In the genomic region with DNA sequence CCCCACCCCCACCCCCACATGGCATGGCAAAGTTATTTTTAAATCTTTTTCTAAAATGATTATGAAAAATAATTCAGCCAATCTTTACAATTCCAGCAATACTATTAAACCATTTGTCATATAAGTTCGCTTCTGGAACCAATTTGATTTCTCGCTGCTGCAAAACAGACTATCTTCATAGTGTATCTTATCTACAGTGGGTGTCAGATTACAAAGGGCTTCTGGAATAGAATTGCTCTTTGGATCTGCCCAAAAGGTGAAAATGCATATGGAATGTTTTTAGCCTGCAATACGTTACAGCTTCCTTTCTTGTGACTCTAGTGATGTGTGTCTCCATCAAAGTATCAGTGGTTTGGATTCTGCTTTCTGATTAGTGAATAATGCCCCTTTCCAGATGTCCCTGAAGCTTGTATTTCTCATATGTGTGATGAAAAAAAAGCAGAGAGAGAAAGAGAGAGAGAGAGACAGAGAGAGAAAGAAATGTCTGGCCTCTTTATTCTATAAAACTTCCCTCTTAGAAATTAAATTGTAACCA, we compare ENCODE assay signal across 12 mouse cellular contexts. TPM values are rescaled to one million over a fixed set of nuclear protein-coding genes. Genes with fewer than 3 reads are reported as not detected.
A peak's percentile ranks its signal among the peaks of the same experiment; 100 is the strongest.
DNase-seq lines count a peak whose midpoint lies in the region; ATAC-seq and TF ChIP-seq lines count a peak whose summit lies in the region.
"Had no signal": no experiment of that assay in that cellular context is flagged by ENCODE, and none has a peak within 500 bp of the region (broad histone marks: within the 10 kb centered on the region; RNA-seq: fewer than 3 reads in every experiment).

No protein-coding gene starts in this region.

- H3K27ac ChIP-seq in left cerebral cortex, adult 2 months, result peak overlapping the region; percentile 6; the same call in 1 of the 2 replicates
- peak overlapping the region; percentile 68 for H3K27ac ChIP-seq in forebrain, embryonic 15.5 days (replicated peaks)
- H3K27ac ChIP-seq in limb, embryonic 13.5 days, result no peak overlapping the region
- no peak overlapping the region for H3K27ac ChIP-seq in neural tube, embryonic 15.5 days (replicated peaks)
- H3K27ac ChIP-seq: lung, embryonic 15.5 days had no signal

- intact Hi-C loops in left cerebral cortex, adult 2 months (cut with DNase I), result loop anchor here (2.0 to 5.0 kb wide), 2 partner anchors 19 to 94 kb away; no protein-coding TSS in a partner anchor
- intact Hi-C loops in left cerebral cortex, postnatal 10 days (cut with DNase I), result loop anchor here (5.0 kb wide), 1 partner anchor 44 kb away; no protein-coding TSS in a partner anchor

- H3K36me3 ChIP-seq in forebrain, embryonic 15.5 days, result no peaks in the 10 kb centered on the region
- H3K36me3 ChIP-seq in limb, embryonic 13.5 days, result no peaks in the 10 kb centered on the region
- no peaks in the 10 kb centered on the region for H3K36me3 ChIP-seq in neural tube, embryonic 15.5 days
- H3K36me3 ChIP-seq: lung, embryonic 15.5 days had no signal

- H3K4me2 ChIP-seq in forebrain, embryonic 15.5 days (replicated peaks), result peak overlapping the region; percentile 47
- H3K4me2 ChIP-seq in limb, embryonic 13.5 days (replicated peaks), result peak overlapping the region; percentile 39
- peak overlapping the region; percentile 43; the same call in 1 of the 2 replicates for H3K4me2 ChIP-seq in neural tube, embryonic 15.5 days

- H3K27me3 ChIP-seq in forebrain, embryonic 15.5 days, result no peaks in the 10 kb centered on the region
- no peaks in the 10 kb centered on the region for H3K27me3 ChIP-seq in limb, embryonic 13.5 days
- no peaks in the 10 kb centered on the region for H3K27me3 ChIP-seq in neural tube, embryonic 15.5 days (replicated peaks)
- H3K27me3 ChIP-seq: lung, embryonic 15.5 days had no signal

- H3K4me3 ChIP-seq in left cerebral cortex, adult 2 months, result peak overlapping the region; percentile 40
- H3K4me3 ChIP-seq in forebrain, embryonic 15.5 days, result peak overlapping the region; percentile 43
- peak overlapping the region; percentile 17; the same call in 1 of the 2 replicates for H3K4me3 ChIP-seq in limb, embryonic 13.5 days
- 0 out of 2 replicates have a peak overlapping the region, but pooled peaks have one; percentile 3 for H3K4me3 ChIP-seq in neural tube, embryonic 15.5 days (replicated peaks)
- H3K4me3 ChIP-seq: lung, embryonic 15.5 days had no signal

- peaks cover 41% of the 10 kb centered on the region for H3K4me1 ChIP-seq in forebrain, embryonic 15.5 days
- peaks cover 42% of the 10 kb centered on the region for H3K4me1 ChIP-seq in limb, embryonic 13.5 days
- peaks cover 12% of the 10 kb centered on the region for H3K4me1 ChIP-seq in neural tube, embryonic 15.5 days

- no peak for TF ChIP-seq CTCF in left cerebral cortex, adult 2 months (IDR thresholded peaks at IDR 0.05)

- no peak for ATAC-seq in forebrain, embryonic 15.5 days (replicated peaks)
- no peak for ATAC-seq in limb, embryonic 13.5 days (ENCODE audit: low FRiP score, low read depth)
- ATAC-seq in neural tube, embryonic 15.5 days (ENCODE audit: low FRiP score), result no peak
- ATAC-seq: intestine, embryonic 16.5 days had no signal

- H3K9ac ChIP-seq in forebrain, embryonic 15.5 days (replicated peaks), result peak overlapping the region; percentile 43
- H3K9ac ChIP-seq in limb, embryonic 13.5 days, result no peak overlapping the region
- H3K9ac ChIP-seq in neural tube, embryonic 15.5 days (replicated peaks), result no peak overlapping the region
- H3K9ac ChIP-seq: lung, embryonic 15.5 days had no signal

- no peak for DNase-seq in left cerebral cortex, adult 2 months (ENCODE audit: extremely low spot score in 1 of 2, low spot score in 2 of 2)
- DNase-seq in left cerebral cortex, postnatal 10 days (ENCODE audit: extremely low spot score in 1 of 2, low spot score in 2 of 2), result no peak
- no peak for DNase-seq in frontal cortex, adult 2 months (ENCODE audit: extremely low spot score in 1 of 2, low spot score in 1 of 2)
- no peak for DNase-seq in layer of hippocampus, postnatal 25 days (ENCODE audit: extremely low spot score in 1 of 2, low spot score in 1 of 2)
- DNase-seq in gastrocnemius, postnatal 10 days, result no peak
- DNase-seq: adrenal gland, postnatal 10 days; left cerebral cortex, postnatal 4 days had no signal

- H3K9me3 ChIP-seq in forebrain, embryonic 15.5 days, result no peaks in the 10 kb centered on the region
- no peaks in the 10 kb centered on the region for H3K9me3 ChIP-seq in limb, embryonic 13.5 days
- no peaks in the 10 kb centered on the region for H3K9me3 ChIP-seq in neural tube, embryonic 15.5 days (replicated peaks)
- H3K9me3 ChIP-seq: lung, embryonic 15.5 days had no signal

- 8% methylated on average over 3 of the region's 3 CpGs for WGBS in forebrain, embryonic 15.5 days
- WGBS in limb, embryonic 13.5 days, result 6% methylated on average over 3 of the region's 3 CpGs
- 41% methylated on average over 3 of the region's 3 CpGs for WGBS in neural tube, embryonic 15.5 days

RNA-seq across cellular contexts. Expression of a gene that starts 1.2 kb away (rescaled TPM):
- 10 to 100 TPM; 59.6 to 65.0 TPM for total RNA-seq in left cerebral cortex, adult 2 months (2021)
- 10 to 100 TPM; 62.9 to 65.4 TPM for total RNA-seq in left cerebral cortex, postnatal 10 days (2021)
- 34.1 and 39.5 TPM in 2 replicates for polyA plus RNA-seq in forebrain, embryonic 15.5 days (2015; fragmentation: Nextera tagmentation; extraction: Ambion mirVana)
- 17.2 and 17.9 TPM in 2 replicates for polyA plus RNA-seq in limb, embryonic 13.5 days (2015; fragmentation: Nextera tagmentation; extraction: Ambion mirVana)
- polyA plus RNA-seq in neural tube, embryonic 15.5 days (2015; fragmentation: Nextera tagmentation; extraction: Ambion mirVana), result 18.3 and 18.7 TPM in 2 replicates
- 69.9 and 72.8 TPM in 2 replicates for polyA plus RNA-seq in frontal cortex, adult 2 months (2012; rRNA removed)
- 10 to 100 TPM; 75.8 to 82.7 TPM for total RNA-seq in layer of hippocampus, postnatal 25 days (2021)
- 1 to 10 TPM; 2.9 to 3.5 TPM for total RNA-seq in gastrocnemius, postnatal 10 days (2021)

RNA-seq across cellular contexts. Expression of a gene that starts 29.5 kb away (rescaled TPM):
- total RNA-seq in left cerebral cortex, adult 2 months (2021), result 10 to 100 TPM; 17.7 to 21.8 TPM
- 10 to 100 TPM; 16.4 to 17.0 TPM for total RNA-seq in left cerebral cortex, postnatal 10 days (2021)
- 27.0 and 29.4 TPM in 2 replicates for polyA plus RNA-seq in forebrain, embryonic 15.5 days (2015; fragmentation: Nextera tagmentation; extraction: Ambion mirVana)
- 28.8 and 29.5 TPM in 2 replicates for polyA plus RNA-seq in limb, embryonic 13.5 days (2015; fragmentation: Nextera tagmentation; extraction: Ambion mirVana)
- 22.6 and 26.4 TPM in 2 replicates for polyA plus RNA-seq in neural tube, embryonic 15.5 days (2015; fragmentation: Nextera tagmentation; extraction: Ambion mirVana)
- 21.8 and 22.2 TPM in 2 replicates for polyA plus RNA-seq in frontal cortex, adult 2 months (2012; rRNA removed)
- 10 to 100 TPM; 17.8 to 18.5 TPM for total RNA-seq in layer of hippocampus, postnatal 25 days (2021)
- total RNA-seq in gastrocnemius, postnatal 10 days (2021), result 10 to 100 TPM; 14.1 to 14.8 TPM

Comparison
In these comparisons a context has a peak if more than half of its experiments do, and no peak if none do; other contexts are left out.
1. H3K27ac ChIP-seq: peak in left cerebral cortex, adult 2 months (single experiment) and forebrain, embryonic 15.5 days (single experiment); none in limb, embryonic 13.5 days (single experiment) and neural tube, embryonic 15.5 days (single experiment).
2. RNA of a gene that starts 1.2 kb away (total RNA-seq): 75.8 to 82.7 TPM in layer of hippocampus, postnatal 25 days, 62.9 to 65.4 TPM in left cerebral cortex, postnatal 10 days and 59.6 to 65.0 TPM in left cerebral cortex, adult 2 months; 2.9 to 3.5 TPM in gastrocnemius, postnatal 10 days; every median in the first group is over 10 times any median in the second.
3. Peak in every context shown above with its lines, with median percentiles within 50 percentile points of each other: H3K4me3 ChIP-seq and H3K4me2 ChIP-seq.